Mouse (Mus musculus): ENCODE measurements around the gene Hs1bp3.

Gene Hs1bp3

GRCm38 (mm10) chr12:8313270-8313771 lies at the start of gene Hs1bp3:
Gene Hs1bp3, plus strand, starts transcription at chr12:8313432.
- DNase-seq = peak; percentile 90

- peak; percentile 14 for DNase-seq
These were observed 46.9 kb upstream of the Hs1bp3 start for GRCm38 (mm10) chr12:8266311-8266710.

GRCm38 (mm10) chr12:8269627-8270026 lies 43.6 kb upstream of the Hs1bp3 start:
- DNase-seq = no peak

DNA sequence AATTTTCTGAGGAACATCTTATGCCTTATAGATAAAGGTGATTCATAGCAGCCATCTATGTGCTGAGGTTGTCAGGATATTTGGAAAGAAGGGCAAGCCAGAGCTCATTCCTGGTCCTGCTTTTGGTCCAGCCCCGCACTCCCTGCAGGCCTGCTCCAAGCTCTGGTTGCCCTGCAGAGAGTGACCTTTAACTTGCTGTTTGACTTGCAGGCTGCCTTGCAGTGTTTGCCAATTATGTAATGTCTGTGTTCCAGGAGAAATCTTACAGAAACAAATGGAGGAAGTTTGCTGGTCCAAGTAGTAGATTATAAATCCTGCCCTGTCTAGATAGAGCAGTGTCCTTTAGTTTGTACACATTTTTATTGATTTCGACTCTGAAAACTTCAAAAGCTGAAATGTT lies 41.8 kb upstream of the Hs1bp3 start:
- DNase-seq = peak; percentile 34

GRCm38 (mm10) chr12:8273471-8274171 lies 39.6 kb upstream of the Hs1bp3 start:
- no peak for DNase-seq

GRCm38 (mm10) chr12:8275424-8275823 lies 37.8 kb upstream of the Hs1bp3 start:
- DNase-seq = no peak

- no peak for DNase-seq
These were observed 31.8 kb upstream of the Hs1bp3 start for GRCm38 (mm10) chr12:8281225-8282017.

- no peak for DNase-seq
These were observed 25.3 kb upstream of the Hs1bp3 start for GRCm38 (mm10) chr12:8287970-8288369.

GRCm38 (mm10) chr12:8289099-8289498 lies 24.1 kb upstream of the Hs1bp3 start:
- DNase-seq = no peak

DNA sequence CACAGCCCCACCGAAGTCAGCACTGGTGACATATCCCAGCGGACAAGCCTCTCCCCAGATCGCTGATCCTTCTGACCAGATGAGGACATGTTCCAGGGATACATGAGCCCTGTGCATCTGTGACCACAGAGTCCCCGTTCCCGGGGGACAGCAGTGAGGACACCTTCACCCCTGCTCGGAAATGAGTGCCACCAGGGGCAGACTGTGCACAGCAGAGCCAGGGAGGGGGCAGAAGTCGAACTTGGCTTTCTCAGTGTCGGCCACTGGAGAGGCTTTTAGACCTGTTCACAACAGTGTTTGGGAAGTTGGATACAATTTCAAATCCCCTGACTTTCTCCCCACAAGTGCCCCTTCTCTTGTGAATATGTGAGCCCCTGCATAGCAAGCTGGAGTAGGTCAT lies 23.7 kb upstream of the Hs1bp3 start:
- no peak for DNase-seq

GRCm38 (mm10) chr12:8291157-8291853 lies 21.9 kb upstream of the Hs1bp3 start:
- DNase-seq = peak; percentile 26

- DNase-seq = peak; percentile 50
These were observed 17.8 kb upstream of the Hs1bp3 start for GRCm38 (mm10) chr12:8295307-8295913.

DNA sequence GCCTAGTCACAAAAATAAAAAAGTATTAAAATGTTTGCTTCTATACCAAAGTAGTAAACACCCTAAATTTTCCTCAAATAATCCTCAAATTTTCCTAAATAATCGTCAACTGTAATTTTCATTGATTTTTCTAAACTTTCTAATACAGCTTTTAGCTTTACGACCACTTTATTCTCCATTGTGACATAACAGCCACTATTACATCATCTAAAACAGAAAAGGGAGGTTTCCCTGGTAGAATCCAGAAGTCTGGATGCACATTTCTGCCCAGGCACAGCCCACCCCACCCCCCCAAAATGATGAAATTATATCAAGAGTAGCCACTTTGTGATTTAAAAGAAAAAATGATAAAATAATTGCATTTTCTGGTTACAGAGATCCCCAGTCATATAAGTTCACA lies 17.1 kb upstream of the Hs1bp3 start:
- no peak for DNase-seq

DNA sequence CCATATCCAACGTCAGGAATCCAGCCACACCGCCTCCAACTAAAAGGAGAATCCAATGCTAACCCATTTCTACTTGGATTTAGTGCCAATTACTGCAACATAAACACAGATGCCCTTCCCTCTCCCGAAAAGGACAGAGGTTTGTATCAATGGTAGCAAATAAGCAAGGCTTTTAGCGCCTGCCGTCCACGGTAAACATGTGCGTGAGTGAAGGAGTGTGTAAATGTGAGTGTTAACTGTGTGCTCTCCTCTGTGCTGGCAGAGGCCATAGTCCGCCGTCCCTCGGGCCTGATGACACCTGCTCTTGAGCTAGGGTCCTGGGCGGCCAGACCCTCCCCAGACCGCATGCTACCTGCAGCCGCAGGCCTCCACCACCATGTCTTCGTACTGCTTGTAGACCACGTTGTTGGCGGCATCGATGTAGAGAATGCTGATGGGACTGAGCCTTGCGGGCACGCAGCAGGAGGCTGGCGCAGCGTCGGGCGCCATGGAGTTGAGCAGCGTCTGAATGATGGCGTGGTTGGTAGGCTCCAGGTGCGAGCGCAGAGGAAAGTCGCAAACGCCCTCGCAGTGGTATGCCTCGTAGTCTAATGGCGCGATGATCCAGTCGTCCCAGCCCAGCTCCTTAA lies 15.5 kb upstream of the Hs1bp3 start:
- no peak for DNase-seq

DNA sequence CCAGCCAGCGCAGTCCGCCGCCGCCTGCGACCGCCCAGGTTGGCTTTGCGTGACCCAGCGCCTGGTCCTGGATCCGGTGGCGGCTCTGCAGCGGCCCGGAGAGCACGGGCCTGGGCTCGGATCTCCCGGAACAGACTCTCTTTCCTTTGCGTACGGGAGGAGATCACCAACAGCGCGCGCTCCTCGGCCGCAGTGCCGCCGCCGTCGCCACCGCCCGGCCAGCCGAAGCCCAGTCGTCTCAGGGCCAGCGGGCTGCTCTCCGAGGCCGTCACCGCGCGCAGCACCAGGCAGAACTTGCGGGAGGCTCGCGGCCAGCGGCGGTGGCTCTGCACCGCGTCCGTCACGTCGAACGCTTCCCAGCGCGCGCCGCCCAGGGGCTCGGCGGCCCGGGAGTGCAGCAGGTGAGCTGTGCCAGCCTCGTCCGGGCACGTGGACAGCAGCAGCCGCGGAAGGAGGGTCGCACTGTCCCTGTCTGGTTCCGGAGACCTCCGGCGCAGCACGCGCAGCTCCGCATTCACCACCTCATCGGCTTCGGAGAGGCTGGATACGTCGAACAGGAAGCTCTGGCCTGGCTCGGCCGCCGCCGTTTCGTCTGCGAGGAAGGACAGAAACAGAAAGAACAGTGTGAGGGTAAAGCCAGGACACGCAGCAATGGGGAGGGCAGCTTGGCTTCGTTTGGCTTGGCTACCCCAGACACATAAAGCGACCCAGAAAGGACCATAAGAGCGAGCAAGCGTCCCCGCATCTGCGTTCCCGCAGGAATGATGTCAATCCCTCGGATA lies 14.7 kb upstream of the Hs1bp3 start:
- DNase-seq = no peak

GRCm38 (mm10) chr12:8299143-8300110 lies 13.8 kb upstream of the Hs1bp3 start:
- DNase-seq = no peak

- no peak for DNase-seq
These were observed 13.1 kb upstream of the Hs1bp3 start for GRCm38 (mm10) chr12:8300111-8300480.

DNA sequence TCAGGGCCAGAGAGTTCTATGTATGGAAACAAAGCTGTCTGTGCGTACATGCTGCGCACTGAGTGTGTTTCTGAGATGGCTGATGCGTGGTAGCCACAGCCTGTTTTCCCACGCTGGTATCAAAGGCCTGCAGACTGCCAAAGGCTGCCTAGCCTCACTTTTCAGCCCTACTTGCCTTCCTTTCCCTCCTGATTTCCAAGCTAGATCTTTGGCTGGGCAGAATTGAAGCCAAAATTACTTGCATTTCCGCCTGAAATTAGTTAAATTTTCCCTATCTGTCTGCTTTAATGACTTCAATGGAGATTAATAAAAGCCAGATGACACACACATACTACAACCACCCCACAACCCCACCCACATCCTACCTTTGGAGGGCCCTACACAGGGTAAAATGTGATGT lies 12.7 kb upstream of the Hs1bp3 start:
- DNase-seq = no peak

- DNase-seq = no peak
These were observed 12.0 kb upstream of the Hs1bp3 start for GRCm38 (mm10) chr12:8301011-8301814.

All from kidney, postnatal 14 days (tissue).